Mouse (Mus musculus) neural tube, embryonic 14.5 days (tissue): ENCODE data around the gene Olfr279. TPM values are rescaled to one million over a fixed set of nuclear protein-coding genes. Genes with fewer than 3 reads are reported as not detected.

Source experiments
- ATAC-seq: fragments of 200-750 bp; cut with Nextera tagmentation; 2 replicates; pipeline ENCODE4 v1.8.0; 2017; ENCODE audit warnings: low read depth, mild to moderate bottlenecking, moderate TSS enrichment, moderate library complexity
- H3K27ac ChIP-seq: fragments of 300-500 bp; sonication (generic); 2 replicates; pipeline ENCODE4 v1.5.1; 2014; ENCODE audit warnings: low read depth, mild to moderate bottlenecking, control low read depth, low read length, moderate library complexity, mixed read lengths
- H3K27me3 ChIP-seq: fragments of 300-500 bp; sonication (generic); 2 replicates; pipeline ENCODE4 v1.6.1; 2014; ENCODE audit warnings: low read length; ENCODE audit not compliant: control insufficient read depth, insufficient read depth
- H3K36me3 ChIP-seq: fragments of 300-500 bp; sonication (generic); 2 replicates; pipeline ENCODE4 v1.6.1; 2014; ENCODE audit warnings: low read length, mixed read lengths; ENCODE audit not compliant: control insufficient read depth, insufficient read depth
- H3K4me1 ChIP-seq: fragments of 300-500 bp; sonication (generic); 2 replicates; pipeline ENCODE4 v1.6.1; 2014; ENCODE audit warnings: low read length; ENCODE audit not compliant: control insufficient read depth, insufficient read depth
- H3K4me2 ChIP-seq: fragments of 300-500 bp; sonication (generic); 2 replicates; pipeline ENCODE4 v1.6.1; 2014; ENCODE audit warnings: mild to moderate bottlenecking, low read depth, low read length, control low read depth
- H3K4me3 ChIP-seq: fragments of 300-500 bp; sonication (generic); 2 replicates; pipeline ENCODE4 v1.5.1; 2014; ENCODE audit warnings: low read depth, low read length, control low read depth, mixed read lengths
- H3K9ac ChIP-seq: fragments of 300-500 bp; sonication (generic); replicated peaks from 2 replicates; pipeline ENCODE4 v1.6.1; 2014; ENCODE audit warnings: low read depth, mild to moderate bottlenecking, control low read depth, low read length, mixed read lengths
- H3K9me3 ChIP-seq: fragments of 300-500 bp; sonication (generic); 2 replicates; pipeline ENCODE4 v1.6.1; 2016; ENCODE audit warnings: low read length; ENCODE audit not compliant: control insufficient read depth
- WGBS: fragments of 180-500 bp; shearing (Covaris S2); extraction: QIAGEN DNeasy Blood & Tissue Kit; methylation state at CpG from one replicate; pipeline ENCODE4 v1.1.7; 2014; 5-methylcytosine and 5-hydroxymethylcytosine counted together
- polyA plus RNA-seq: library from polyadenylated mRNA; unstranded; fragments of >200 nt; fragmentation: Nextera tagmentation; extraction: Ambion mirVana; gene quantifications from 2 replicates; pipeline ENCODE4 v1.2.1, GENCODE M21; 2014

The Olfr279 gene
- polyA plus RNA-seq, 1 experiment from 2014 or later, result not detected

GRCm38 (mm10) chr15:98479568-98480102 lies 12.6 kb upstream of the Olfr279 start:
- Histone ChIP-seq H3K9ac (no peak overlapping the region), H3K4me1 (no peaks in the 10 kb centered on the region), H3K27me3 (no peaks in the 10 kb centered on the region), H3K27ac (no peak overlapping the region), H3K36me3 (no peaks in the 10 kb centered on the region), H3K9me3 (no peaks in the 10 kb centered on the region), H3K4me3 (no peak overlapping the region), H3K4me2 (no peak overlapping the region)
- 82% methylated on average over 7 of the region's 7 CpGs for whole genome bisulfite sequencing
- no peak for ATAC-seq

GRCm38 (mm10) chr15:98482701-98483100 lies 9.5 kb upstream of the Olfr279 start, which contains the start of gene Lalba:
Gene Lalba, minus strand, starts transcription at chr15:98482721.
- H3K4me3 ChIP-seq, result no peak within 1 kb of the TSS
- H3K9me3 ChIP-seq, result no peaks in the 10 kb centered on the region
- H3K27me3 ChIP-seq, result no peaks in the 10 kb centered on the region
- H3K9ac ChIP-seq, result no peak within 1 kb of the TSS
- ATAC-seq, result no peak
- WGBS, result 58% methylated on average over 3 of the region's 3 CpGs
- no peaks in the 10 kb centered on the region for H3K36me3 ChIP-seq
- H3K27ac ChIP-seq, result no peak within 1 kb of the TSS
- no peaks in the 10 kb centered on the region for H3K4me1 ChIP-seq
- no peak within 1 kb of the TSS for H3K4me2 ChIP-seq

GRCm38 (mm10) chr15:98483907-98484886 lies 8.0 kb upstream of the Olfr279 start:
- no peak for ATAC-seq
- Histone ChIP-seq H3K27ac (no peak overlapping the region), H3K4me2 (no peak overlapping the region), H3K36me3 (no peaks in the 10 kb centered on the region), H3K27me3 (no peaks in the 10 kb centered on the region), H3K9ac (no peak overlapping the region), H3K9me3 (no peaks in the 10 kb centered on the region), H3K4me3 (no peak overlapping the region), H3K4me1 (no peaks in the 10 kb centered on the region)
- WGBS, result 78% methylated on average over 18 of the region's 18 CpGs

- 94% methylated on average over 8 of the region's 8 CpGs for WGBS
- H3K36me3 ChIP-seq, result no peaks in the 10 kb centered on the region
- H3K4me1 ChIP-seq, result no peaks in the 10 kb centered on the region
- no peaks in the 10 kb centered on the region for H3K9me3 ChIP-seq
- H3K27ac ChIP-seq, result no peak overlapping the region
- H3K4me2 ChIP-seq, result no peak overlapping the region
- H3K4me3 ChIP-seq, result no peak overlapping the region
- H3K27me3 ChIP-seq, result no peaks in the 10 kb centered on the region
- H3K9ac ChIP-seq, result no peak overlapping the region
- ATAC-seq, result no peak
Measured at GRCm38 (mm10) chr15:98486433-98487021, 5.7 kb upstream of the Olfr279 start.

- Histone ChIP-seq H3K27ac (no peak overlapping the region), H3K4me2 (no peak overlapping the region), H3K4me1 (no peaks in the 10 kb centered on the region), H3K36me3 (no peaks in the 10 kb centered on the region), H3K9ac (no peak overlapping the region), H3K9me3 (no peaks in the 10 kb centered on the region), H3K27me3 (no peaks in the 10 kb centered on the region), H3K4me3 (no peak overlapping the region)
- 93% methylated on average over 2 of the region's 2 CpGs for WGBS
- ATAC-seq, result no peak
Measured at GRCm38 (mm10) chr15:98491332-98491731, 870 bp upstream of the Olfr279 start.

GRCm38 (mm10) chr15:98497631-98498030 lies 5.4 kb downstream of the Olfr279 start:
- Histone ChIP-seq H3K4me2 (no peak overlapping the region), H3K9me3 (no peaks in the 10 kb centered on the region), H3K36me3 (no peaks in the 10 kb centered on the region), H3K27ac (no peak overlapping the region), H3K9ac (no peak overlapping the region), H3K4me1 (no peaks in the 10 kb centered on the region), H3K27me3 (no peaks in the 10 kb centered on the region), H3K4me3 (no peak overlapping the region)
- WGBS, result 90% methylated on average over 17 of the region's 17 CpGs
- no peak for ATAC-seq

GRCm38 (mm10) chr15:98503317-98503716 lies 11.1 kb downstream of the Olfr279 start:
- no peak for ATAC-seq
- H3K4me1 ChIP-seq, result no peaks in the 10 kb centered on the region
- H3K9me3 ChIP-seq, result no peaks in the 10 kb centered on the region
- no peak overlapping the region for H3K4me3 ChIP-seq
- H3K36me3 ChIP-seq, result no peaks in the 10 kb centered on the region
- no peak overlapping the region for H3K4me2 ChIP-seq
- no peak overlapping the region for H3K27ac ChIP-seq
- 97% methylated on average over 3 of the region's 3 CpGs for WGBS
- H3K9ac ChIP-seq, result no peak overlapping the region
- H3K27me3 ChIP-seq, result no peaks in the 10 kb centered on the region

- H3K4me2 ChIP-seq, result no peak overlapping the region
- H3K36me3 ChIP-seq, result no peaks in the 10 kb centered on the region
- no peaks in the 10 kb centered on the region for H3K27me3 ChIP-seq
- H3K27ac ChIP-seq, result no peak overlapping the region
- 16% methylated on average over 18 of the region's 18 CpGs for WGBS
- H3K4me3 ChIP-seq, result no peak overlapping the region
- ATAC-seq, result no peak
- no peaks in the 10 kb centered on the region for H3K9me3 ChIP-seq
- H3K9ac ChIP-seq, result no peak overlapping the region
- H3K4me1 ChIP-seq, result no peaks in the 10 kb centered on the region
Measured at GRCm38 (mm10) chr15:98504514-98504913, 12.3 kb downstream of the Olfr279 start.
